Mouse (Mus musculus): ENCODE measurements around the gene Rabep1.

Gene Rabep1

DNA sequence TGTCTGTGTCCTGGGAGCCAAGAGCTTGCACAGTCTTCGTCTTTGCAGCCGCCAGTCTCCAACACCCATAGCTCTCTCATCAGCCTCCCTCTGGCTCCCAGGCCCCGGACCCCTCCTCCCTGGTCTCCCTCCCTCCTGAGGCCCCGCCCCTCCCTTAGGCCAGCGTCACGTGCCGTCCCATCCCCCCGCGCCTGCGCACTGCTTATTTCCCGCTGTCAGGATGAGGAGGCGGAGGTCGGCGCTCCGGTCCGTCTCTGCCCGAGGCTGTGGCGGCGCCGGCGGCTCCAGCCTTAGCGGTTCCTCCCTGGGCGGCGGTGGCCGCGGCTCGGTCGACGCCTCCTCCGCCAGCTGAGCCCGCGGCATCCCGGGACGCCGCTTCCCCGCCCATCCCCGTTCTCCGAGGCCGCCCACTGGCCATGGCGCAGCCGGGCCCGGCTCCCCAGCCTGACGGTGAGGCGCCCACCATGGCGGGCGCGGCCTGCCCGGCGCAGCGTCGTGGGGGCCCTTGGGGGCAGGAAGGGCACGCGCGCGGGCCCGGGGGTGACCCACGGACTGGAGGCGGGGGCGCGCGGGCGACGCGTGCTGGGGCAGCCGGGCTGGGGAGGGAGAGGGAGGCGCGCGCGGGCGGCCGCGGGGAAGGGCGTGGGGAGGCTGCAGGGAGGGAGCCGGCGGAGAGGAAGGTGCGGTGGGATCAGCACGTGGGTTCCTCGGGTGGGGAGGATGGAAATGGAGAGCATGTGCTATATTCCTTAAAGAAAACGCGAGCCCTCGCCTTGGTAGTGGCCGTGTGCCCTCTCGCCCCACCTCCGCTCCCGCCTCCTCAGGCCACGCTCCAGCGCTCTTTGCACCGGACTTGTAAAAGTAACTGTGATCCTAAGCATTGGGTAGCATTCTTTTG is at the start of gene Rabep1:
Gene Rabep1, plus strand, starts transcription at position 220 of the 898 bp plus-strand sequence.
- DNase-seq, result peak; percentile 96

DNA sequence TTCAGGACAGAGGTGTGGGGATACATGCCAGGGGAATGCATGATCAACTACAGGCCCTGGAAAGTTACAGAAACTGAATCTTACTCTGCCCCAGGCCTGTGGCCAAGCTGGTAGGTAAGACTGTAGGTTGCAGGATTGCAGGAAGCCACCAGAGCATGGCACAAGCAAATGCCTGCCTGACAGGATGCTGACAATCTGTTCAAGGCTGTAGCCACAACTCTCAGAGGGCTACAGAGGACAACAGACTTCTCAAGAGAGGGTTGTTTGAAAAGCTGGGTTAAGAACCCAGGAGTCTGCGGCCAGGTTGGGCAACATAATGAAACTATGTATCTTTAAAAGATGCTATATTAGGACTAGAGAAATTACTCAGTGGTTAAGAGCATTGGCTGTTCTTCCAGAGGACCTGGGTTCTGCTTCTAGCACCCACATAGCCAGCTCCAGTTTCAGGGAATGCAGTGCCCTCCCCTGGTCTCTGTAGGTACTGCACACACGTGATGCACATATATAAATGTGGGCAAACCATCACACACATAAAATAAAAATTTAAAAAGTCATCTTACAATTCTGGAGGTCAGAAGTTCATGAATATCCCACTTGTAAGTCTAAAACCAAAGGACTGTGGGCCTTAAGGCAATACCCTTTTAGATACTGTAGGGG is 42.2 kb upstream of the Rabep1 start:
- DNase-seq, result no peak

DNA sequence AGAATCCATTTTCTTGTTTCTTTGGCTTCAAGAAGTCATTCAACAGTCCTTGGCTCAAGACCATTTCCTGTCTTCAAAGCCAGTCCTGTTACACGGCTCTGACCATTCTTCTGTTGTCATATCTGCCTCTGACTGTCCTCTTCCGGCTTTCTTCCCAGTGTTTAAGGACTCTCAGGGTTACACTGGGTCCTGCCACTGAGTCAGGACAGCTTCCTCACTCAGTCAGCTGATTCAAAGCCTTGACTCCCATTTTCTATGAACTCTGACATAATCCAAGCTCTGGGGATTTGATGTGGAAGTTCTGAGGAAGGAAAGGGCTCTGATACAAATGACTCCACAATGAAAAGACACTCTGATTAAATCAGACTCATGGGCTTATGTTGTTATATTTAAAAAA is 41.7 kb upstream of the Rabep1 start:
- DNase-seq, result no peak

DNA sequence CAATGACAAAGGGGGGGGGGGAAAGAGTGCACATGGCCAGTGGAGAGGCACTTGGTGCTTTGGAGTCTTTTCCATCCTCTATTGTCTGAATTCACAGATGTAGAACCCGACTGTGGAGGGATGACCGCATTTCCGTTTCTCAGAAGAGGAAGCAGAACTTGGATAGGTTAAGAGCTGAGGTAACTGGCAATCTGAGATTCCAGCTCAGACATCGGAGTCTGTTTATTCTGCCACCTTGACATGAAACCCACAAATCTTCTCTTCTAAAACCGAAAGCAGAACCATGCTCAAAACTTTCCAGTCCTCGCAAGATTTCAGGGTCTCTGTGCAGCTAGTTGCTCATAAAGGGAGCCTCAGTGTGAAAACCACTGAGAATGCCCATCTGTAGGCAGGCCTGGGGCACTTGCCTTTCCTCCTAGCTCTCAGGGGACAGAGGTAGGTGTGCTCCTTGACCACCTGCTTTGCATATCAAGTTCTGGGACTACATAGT is 40.8 kb upstream of the Rabep1 start:
- DNase-seq, result no peak

DNA sequence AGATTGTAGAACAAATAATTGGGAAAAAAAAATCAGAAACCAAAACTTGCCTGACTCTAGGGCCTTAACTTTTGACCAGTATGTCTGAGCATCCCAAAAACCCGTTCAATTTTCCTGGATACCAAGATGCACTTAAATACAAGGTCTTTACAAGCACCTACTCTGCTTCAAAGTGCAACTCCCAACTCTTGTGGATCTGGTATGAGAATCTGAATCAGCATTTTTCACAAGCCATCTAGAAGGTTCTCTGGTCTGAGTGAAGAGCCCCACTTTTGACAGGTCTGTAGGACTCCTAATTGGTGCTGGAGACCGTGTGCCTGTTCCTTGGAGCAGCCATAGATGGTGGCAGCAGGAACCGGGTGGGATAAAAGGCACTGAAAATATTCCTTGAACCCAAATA is 40.2 kb upstream of the Rabep1 start:
- no peak for DNase-seq

DNA sequence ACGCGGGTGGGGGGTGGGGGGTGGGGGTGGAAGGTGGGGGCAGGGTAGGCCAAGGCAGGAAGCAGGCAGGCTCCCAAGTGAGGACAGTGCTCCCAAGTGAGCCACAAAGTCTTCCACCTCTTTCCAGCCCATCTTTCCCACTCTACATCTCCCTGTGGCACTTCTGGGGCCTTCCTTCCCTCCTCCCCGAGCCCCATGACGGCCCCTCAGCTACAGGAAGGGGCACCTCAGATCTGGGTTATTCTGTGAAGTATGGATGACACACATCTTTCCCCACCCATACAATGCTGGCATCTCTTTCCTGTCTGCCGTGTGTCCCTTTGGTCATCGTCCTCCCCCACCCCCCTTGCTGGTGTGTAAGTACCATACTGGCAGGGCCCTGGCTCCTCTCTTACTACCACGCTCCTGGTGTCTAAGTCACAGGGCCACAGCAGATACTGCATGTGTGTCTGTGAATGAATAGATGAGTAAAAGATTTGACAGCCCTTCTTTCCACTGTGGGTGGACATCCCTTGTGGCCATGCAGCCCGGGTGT is 38.9 kb upstream of the Rabep1 start:
- DNase-seq, result no peak

DNA sequence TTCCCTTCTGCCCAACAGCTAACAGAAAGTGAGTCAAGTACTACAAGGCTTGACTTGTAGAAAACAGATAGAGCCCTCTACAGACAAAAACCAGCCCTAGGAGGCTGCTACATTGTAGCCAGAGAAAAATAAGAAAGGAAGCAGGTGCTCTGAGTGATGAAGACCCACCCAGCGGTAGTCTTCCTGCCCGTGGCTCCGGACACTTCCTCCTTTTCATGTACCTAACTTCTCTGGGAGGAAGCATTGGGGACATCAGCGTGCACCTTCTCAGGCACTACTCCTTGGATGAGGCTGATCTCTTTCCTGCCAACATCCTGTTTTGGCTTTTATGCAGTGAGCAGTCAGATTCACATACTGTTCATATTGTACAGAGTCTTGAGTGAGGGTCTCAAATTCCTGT is 37.9 kb upstream of the Rabep1 start:
- no peak for DNase-seq

DNA sequence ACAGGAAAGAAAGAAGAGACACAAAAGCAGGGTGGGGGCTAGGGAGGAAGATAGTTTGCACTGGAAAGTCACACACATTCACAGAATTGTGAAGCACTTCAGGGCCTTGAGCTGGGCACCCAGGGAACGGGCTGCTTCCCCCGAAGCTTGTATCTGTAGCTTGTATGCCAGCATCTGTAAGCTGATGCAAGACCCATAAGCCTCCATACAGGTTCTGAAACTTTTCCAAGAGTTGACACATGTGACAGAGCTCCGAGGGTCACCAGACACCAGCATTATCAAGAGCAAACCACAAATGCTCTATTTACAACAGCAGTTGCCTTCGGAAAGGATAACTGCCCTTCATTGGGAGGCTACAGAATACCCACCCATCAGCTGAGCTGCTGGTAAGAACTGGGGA is 36.9 kb upstream of the Rabep1 start:
- DNase-seq, result no peak

DNA sequence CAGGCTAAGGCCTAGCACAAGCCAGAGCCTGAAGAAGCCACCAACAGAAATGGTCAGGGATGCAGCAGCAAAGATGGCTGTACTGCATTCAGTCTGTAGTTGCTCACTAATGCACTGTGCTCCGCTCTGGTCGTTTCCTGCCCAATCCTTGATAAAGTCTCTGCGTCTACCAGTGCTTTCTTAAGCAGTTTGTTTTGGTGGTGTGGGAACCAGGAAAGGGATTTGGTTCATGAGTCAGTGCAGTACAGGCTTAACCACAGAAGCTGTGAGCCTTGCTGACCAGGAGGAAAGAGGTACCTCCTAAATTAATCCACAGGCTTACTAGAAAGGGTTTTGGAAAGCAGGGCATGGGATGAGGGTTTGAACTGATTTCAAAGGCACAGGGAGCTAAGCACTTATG is 36.5 kb upstream of the Rabep1 start:
- no peak for DNase-seq

DNA sequence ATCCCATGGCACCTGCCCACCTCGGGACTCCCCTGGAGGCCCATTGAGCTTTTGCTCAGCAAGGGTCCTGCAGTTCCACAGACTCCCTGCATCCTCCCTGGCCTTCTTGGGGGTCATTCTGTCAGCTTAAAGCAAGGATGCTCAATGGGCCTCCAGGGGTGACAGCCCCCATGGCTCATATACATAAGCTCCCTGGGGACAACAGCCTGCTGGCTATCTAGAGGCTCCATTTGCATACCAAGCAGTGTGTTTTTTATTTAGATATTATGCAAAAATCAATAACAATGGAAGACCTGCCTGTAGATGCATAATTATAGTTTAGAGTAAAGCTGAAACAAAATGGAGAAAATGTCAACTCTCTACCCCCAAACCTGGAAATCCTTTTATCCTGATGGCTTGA is 35.6 kb upstream of the Rabep1 start:
- DNase-seq, result no peak

DNA sequence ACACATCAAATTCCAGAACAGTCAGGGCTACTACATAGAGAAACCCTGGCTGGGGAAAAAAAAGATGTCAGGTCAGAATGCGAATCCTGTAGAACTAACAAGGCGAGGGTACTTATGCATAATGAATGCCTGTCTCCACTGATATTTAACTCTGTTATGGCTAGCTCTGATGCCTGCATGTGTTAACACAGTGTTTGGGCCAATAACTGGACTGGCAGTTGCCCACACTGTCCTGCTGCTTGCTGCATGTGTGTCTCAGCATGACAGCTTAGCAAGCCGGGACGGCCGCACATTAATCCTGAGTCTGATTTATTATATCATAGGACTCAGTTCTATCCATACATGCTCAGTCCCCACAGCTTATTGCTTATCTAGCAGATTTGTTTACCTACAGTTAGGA is 33.5 kb upstream of the Rabep1 start:
- no peak for DNase-seq

DNA sequence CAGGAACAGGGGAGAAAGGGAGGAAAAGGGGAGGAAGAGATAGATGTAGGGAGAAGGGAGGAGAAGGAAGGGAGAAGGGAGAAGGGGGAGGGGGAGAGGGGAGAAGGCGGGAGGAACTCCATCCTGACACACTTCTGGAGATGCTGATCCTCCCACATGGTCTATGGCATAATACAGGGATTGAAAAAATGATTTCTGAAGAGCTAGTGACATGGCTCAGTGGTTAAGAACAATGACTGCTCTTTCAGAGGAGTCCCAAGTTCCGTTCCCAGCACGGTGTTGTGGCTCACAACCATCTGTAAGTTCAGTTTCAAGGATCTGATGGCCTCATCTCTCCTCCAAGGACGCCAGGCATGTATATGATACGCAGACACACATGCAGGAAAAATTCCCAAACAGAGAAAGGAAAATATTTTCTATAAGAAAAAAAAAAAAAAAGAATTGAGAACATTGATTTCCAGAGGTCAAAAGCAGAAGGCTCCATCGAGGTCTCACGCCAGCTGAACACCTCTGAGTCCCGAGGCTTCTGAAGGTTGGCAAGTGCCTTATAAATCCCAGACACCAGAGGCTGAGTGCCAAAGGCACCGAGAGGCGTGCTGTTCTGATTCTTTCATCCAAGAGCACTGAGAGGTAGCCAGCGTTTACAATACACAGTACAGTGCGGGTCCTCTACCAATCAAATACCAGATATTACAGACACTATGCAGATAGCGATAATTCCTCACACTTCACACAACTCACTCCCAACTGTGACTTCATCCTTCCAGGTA is 32.9 kb upstream of the Rabep1 start:
- no peak for DNase-seq

DNA sequence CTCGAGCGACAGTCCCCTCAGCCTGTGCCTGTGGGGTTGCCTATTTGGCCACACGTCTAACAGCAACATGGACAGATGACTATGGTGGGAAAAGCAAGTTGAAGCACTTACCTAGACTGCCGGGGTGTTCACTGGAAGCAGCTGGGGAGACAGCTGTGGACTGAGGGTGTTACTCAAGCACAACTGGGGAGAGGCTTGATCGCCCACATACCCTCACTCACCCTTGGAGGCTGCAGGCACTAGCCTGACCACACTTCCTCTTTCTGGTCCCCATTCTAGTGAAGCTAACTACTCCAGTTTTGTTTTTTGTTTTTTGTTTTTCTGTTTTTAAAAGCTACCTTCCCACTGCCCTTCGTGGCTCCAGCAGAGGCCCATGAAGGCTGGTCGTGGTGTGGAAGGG is 32.2 kb upstream of the Rabep1 start, which contains the start of gene Scimp:
Gene Scimp, minus strand, starts transcription at position 222 of the 400 bp plus-strand sequence.
- no peak for DNase-seq

DNA sequence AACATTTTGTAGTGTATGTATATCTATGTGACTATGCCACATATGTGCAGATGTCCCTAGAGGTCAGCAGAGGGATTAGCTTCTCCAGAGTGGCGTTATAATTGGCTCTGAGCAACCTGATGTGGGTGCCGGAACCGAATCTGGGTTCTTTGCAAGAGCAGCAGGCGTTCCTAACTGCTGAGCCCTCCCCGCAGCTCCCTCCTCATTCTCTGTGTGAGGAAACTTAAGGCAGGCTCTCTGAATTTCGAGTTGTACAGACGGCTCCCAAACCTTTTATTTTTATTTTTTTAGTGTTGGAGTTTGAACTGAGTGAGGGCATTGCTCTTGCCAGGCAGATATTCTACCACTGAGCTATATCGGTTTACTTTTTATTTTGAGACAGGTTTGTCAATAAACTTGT is 29.5 kb upstream of the Rabep1 start:
- no peak for DNase-seq

DNA sequence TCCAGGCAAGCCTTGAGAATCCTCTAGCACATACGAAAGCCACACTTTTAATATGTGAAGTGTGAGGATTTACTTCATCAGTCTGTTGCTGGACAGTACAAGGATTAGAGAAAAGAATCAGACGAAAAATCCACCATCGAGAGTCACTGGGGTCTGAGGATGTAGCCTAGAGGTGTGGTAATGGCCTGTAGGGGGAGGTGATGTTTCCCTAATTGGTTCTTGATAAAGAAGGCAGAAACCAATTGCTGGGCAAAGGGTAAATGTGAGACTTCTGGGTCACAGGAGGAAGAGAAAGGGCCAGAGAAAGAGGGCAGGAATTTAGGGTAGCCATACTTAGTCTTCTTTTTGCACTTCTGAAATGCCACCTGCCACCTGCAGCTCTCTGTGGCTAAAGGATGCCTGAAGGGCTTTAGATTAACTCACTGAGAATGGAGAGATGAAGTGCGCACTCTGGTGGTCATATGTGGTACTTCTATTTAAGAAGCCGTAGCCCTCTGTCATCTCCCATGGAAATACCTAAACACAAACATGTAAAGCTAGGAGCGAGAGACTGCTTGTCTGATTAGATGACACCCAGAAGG is 29.0 kb upstream of the Rabep1 start:
- peak; percentile 36 to 45 for DNase-seq

DNA sequence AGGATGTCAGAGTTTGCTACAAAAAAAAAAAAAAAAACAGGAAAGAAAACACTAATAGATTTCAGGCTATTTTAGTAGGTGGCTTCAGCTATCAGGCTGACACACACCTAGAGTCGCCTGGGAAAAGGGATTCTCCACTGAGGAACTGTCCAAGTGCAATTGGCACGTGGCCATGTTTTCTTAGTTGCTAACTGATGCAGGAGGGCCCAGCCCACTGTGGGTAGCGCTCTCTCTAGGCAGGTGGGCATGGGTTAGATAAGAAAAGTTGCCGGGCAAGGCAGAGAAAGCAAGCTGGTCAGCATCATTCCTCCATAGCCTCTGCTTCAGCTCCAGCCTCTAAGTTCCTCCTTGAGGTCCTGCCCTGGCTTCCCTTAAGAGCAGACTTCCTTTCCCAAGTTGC is 27.8 kb upstream of the Rabep1 start:
- DNase-seq, result no peak

DNA sequence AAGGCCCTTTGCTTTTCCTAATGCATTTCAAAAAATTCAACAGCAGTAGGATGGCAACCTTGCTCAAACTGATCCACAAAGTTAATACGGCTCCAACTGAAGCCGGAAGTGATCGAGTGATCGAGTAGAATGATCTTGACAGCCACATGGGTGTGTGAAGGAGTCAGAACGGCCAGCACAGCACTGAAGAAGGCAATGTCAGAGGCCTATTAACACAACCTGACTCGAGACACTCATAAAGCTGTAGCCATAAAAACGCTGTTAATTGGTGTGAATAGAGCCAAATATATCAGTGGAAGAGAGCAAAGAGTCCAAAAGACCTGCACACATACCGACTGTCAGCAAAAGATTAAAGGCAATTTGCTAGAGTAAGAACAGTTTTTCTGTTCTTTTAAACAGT is 24.5 kb upstream of the Rabep1 start:
- DNase-seq, result no peak

DNA sequence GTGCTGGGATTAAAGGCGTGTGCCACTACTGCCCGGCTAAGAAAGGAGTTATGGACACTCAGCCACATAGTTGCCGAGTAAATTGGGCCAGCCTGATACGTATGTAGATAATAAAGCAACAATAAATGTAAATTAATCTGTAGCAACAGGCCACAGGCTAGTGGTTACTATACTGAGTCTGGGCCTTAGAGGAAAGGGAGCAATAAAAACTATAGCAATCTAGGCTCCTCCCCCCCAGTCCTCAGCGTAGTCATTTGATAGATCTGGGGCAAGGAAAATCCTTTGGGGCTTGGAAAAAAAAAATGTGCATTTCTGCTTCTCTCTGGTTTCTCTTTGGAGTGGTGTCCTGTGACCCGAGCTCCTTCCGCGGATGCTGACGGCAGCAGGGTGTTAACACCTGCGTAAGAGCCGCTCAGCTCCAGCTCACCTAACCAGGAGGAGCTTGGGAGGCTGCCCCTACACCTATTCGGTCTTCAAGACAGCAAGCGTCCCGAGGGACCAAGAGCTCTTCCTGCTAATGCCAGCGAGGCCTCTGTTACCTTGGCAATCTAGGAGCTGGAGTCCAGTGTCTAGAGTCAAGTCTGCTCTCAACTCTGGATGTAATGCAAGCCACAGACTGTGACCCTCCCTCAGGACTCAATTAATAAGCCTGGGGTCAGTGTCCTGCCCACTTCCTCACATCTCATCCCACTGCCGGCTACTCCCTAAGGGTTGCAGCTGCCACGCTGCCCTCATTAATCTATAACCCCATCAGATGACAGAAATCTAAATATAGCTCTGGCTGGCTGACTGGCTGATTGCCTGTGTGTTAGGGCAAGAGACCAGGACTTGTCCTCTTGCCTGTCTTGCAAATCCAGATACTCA is 22.6 kb upstream of the Rabep1 start:
- DNase-seq, result no peak

DNA sequence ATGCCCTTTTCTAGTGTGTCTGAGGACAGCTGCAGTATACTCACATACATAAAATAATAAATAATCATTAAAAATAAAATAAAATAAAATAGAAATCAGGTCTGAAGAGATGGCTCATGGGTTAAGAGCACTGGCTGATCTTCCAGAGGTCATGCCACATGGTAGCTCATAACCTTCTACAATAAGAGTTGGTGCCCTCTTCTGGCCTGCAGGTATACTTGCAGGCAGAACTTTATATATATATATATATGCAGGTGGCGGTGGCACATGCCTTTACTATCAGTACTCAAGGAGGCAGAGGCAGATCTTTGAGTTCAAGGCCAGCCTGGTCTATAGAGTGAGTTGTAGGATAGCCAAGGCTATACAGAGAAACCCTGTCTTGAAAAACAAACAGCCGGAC is 18.4 kb upstream of the Rabep1 start:
- no peak for DNase-seq

DNA sequence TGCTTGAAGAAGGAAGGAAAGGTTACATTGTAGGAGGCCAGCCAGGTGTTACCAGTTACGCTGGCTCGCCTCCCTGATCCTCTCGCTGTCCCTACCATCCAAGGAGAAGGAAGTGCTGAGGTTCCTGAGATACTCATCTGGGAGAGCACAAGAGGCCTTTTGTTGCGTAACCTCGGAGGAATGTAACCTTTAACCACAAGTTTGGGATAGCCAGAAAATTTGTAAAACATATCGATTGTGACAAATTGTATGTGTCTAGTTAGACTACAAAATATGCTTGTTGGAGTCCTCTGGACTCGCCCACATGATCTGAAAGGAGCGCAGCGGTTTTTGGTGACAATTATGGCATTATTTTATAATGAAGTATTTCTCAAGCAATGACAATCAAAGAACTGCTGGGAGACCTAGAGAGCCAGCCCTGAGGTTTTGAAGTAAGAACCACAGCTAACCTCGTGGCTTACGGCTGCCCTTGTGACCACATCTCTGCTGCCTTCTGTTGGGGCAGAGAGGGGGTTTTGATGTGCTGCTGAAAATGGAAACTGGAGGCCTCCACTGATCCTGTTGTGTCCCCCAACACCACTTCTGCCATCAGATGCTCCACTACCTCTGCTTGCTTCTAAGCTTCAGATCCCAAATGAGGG is 15.5 kb upstream of the Rabep1 start:
- no peak for DNase-seq

DNA sequence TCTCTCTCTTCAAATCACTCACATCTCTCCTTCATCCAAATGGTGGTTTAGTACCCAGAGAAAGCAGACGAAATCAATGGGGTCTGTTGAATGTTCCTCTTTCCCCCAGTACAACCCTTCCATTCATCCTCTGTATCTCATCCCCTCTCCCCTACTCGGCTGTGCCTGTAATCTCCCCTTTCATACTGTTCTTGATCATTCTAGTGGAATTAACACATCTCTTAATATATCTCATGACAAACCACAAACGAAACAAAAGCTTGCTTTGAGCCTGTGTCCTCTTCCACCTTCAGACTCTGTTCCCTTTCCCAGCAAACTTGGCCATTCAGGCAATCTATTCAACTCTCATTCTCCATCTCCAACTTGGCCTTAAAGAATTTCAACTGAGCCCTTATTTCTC is 13.4 kb upstream of the Rabep1 start:
- no peak for DNase-seq
